Mouse (Mus musculus) kidney, embryonic 16.5 days (tissue): Measurements from ENCODE around the gene Ldah. TPM values are rescaled to one million over a fixed set of nuclear protein-coding genes. Genes with fewer than 3 reads are reported as not detected.
A peak's percentile ranks its signal among the peaks of the same experiment; 100 is the strongest.

Source experiments
- ATAC-seq: fragments of 200-750 bp; cut with Nextera tagmentation; 2 replicates; pipeline ENCODE4 v1.8.0; 2017; ENCODE audit warnings: moderate TSS enrichment; ENCODE audit not compliant: low FRiP score, low TSS enrichment
- H3K27ac ChIP-seq: fragments of 300-500 bp; sonication (generic); 2 replicates; pipeline ENCODE4 v1.5.1; 2014; ENCODE audit warnings: low read length
- H3K27me3 ChIP-seq: fragments of 300-500 bp; sonication (generic); 2 replicates; pipeline ENCODE4 v1.6.1; 2014; ENCODE audit warnings: low read length, control low read depth, mixed read lengths; ENCODE audit not compliant: insufficient read depth
- H3K36me3 ChIP-seq: fragments of 300-500 bp; sonication (generic); 2 replicates; pipeline ENCODE4 v1.6.1; 2014; ENCODE audit warnings: low read length, control low read depth, mixed read lengths; ENCODE audit not compliant: insufficient read depth
- H3K4me1 ChIP-seq: fragments of 300-500 bp; sonication (generic); 2 replicates; pipeline ENCODE4 v1.6.1; 2014; ENCODE audit warnings: low read length, control low read depth, mixed read lengths; ENCODE audit not compliant: insufficient read depth
- H3K4me2 ChIP-seq: fragments of 300-500 bp; sonication (generic); replicated peaks from 2 replicates; pipeline ENCODE4 v1.6.1; 2014; ENCODE audit warnings: low read depth, low read length
- H3K4me3 ChIP-seq: fragments of 300-500 bp; sonication (generic); 2 replicates; pipeline ENCODE4 v1.5.1; 2014; ENCODE audit warnings: mild to moderate bottlenecking, low read length
- H3K9ac ChIP-seq: fragments of 300-500 bp; sonication (generic); replicated peaks from 2 replicates; pipeline ENCODE4 v1.6.1; 2014; ENCODE audit warnings: low read length
- H3K9me3 ChIP-seq: fragments of 300-500 bp; sonication (generic); 2 replicates; pipeline ENCODE4 v1.6.1; 2016; ENCODE audit warnings: low read length, control low read depth
- WGBS: fragments of 180-500 bp; shearing (Covaris S2); extraction: QIAGEN DNeasy Blood & Tissue Kit; methylation state at CpG from one replicate; pipeline ENCODE4 v1.1.7; 2014; 5-methylcytosine and 5-hydroxymethylcytosine counted together
- polyA plus RNA-seq: library from polyadenylated mRNA; unstranded; fragments of >200 nt; fragmentation: Nextera tagmentation; extraction: Ambion mirVana; gene quantifications from 2 replicates; pipeline ENCODE4 v1.2.1, GENCODE M21; 2015

Ldah gene
- polyA plus RNA-seq, 1 experiment from 2014 or later, result 51.5 TPM

DNA sequence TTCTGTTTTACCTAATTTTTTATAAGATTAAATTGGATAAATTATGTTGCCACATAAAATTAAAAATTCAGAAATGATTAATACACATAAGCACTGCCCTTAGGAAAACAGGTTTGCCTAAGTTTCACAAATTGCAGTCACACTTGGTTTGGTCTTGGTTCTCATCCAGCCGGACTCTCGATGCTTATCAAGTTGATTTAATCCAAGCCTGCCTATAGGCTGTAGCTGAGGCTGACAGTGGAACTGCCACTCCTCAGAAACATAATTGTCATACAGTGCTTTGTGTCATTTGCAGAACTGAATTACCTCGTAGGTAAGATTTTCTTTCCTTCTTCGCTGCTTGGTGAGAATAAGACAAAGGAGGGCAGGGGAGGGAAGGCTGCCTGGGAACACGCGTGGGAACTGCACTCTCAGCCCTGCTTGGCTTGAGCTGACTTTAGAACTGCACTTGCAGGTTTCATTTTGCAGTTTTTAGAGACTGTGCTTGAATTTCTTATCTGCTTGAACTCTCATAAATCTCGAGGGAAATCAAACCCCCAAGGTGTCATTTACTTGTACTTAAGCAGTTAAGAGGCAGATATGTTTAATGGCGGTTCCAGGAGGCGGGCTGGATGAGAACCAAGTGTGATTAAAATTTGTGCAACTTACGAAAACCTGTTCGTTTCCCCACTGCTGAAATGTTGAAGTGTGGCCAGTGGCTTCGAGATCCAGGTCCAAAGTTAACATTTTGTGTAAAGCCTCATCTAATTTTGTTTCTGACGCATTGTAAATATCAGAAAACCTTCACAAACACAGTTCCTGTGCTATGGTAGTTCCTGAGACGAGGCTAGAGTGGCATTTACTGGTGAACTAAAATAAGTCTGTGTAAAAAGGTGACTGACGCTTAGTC lies 8.7 kb downstream of the Ldah start:
- Histone ChIP-seq H3K4me1 (peaks cover 4% of the 10 kb centered on the region; the same call in 1 of the 2 replicates), H3K4me2 (peak overlapping the region; percentile 14), H3K9me3 (peaks cover 2% of the 10 kb centered on the region; the same call in 1 of the 2 replicates), H3K4me3 (peak overlapping the region; percentile 1; the same call in 1 of the 2 replicates), H3K9ac (0 out of 2 replicates have a peak overlapping the region, but pooled peaks have one; percentile 5), H3K27ac (0 out of 2 replicates have a peak overlapping the region, but pooled peaks have one; percentile 3), H3K36me3 (peaks cover 6% of the 10 kb centered on the region; the same call in 1 of the 2 replicates), H3K27me3 (no peaks in the 10 kb centered on the region)
- 40% methylated on average over 15 of the region's 15 CpGs for WGBS
- ATAC-seq, result peak; percentile 46

DNA sequence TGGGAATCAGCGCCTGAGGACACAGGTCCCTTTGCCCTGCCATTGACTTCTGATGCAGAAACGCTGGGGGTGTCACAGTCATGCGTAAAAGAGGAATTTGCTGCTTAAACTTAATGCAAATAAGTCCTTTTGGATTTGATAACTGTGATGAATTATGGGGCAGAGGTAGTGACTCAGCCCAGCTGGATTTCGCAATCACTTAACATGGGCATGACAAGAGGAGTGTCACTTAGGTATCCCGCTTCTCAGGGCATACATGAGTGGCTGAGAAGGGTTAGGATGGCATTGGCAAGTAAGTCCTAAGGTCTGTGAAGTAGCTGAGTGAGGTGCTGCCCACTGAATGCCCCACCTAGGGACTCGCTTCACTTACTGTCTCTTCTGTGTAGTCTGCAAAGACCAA lies 15.1 kb downstream of the Ldah start:
- peaks cover 12% of the 10 kb centered on the region for H3K36me3 ChIP-seq
- H3K4me1 ChIP-seq, result no peaks in the 10 kb centered on the region
- no peak overlapping the region for H3K27ac ChIP-seq
- no peak overlapping the region for H3K4me3 ChIP-seq
- H3K4me2 ChIP-seq, result no peak overlapping the region
- no peaks in the 10 kb centered on the region for H3K9me3 ChIP-seq
- no peaks in the 10 kb centered on the region for H3K27me3 ChIP-seq
- no peak overlapping the region for H3K9ac ChIP-seq
- WGBS, result 86% methylated on average over 6 of the region's 6 CpGs
- no peak for ATAC-seq

GRCm38 (mm10) chr12:8231101-8231500 lies 23.2 kb downstream of the Ldah start:
- H3K9ac ChIP-seq, result no peak overlapping the region
- no peaks in the 10 kb centered on the region for H3K27me3 ChIP-seq
- H3K36me3 ChIP-seq, result peaks cover 9% of the 10 kb centered on the region
- 99% methylated on average over 3 of the region's 3 CpGs for WGBS
- H3K9me3 ChIP-seq, result no peaks in the 10 kb centered on the region
- no peak overlapping the region for H3K27ac ChIP-seq
- no peak for ATAC-seq
- H3K4me2 ChIP-seq, result no peak overlapping the region
- no peaks in the 10 kb centered on the region for H3K4me1 ChIP-seq
- no peak overlapping the region for H3K4me3 ChIP-seq

GRCm38 (mm10) chr12:8232679-8233078 lies 24.8 kb downstream of the Ldah start:
- 82% methylated on average over 3 of the region's 3 CpGs for WGBS
- ATAC-seq, result no peak

GRCm38 (mm10) chr12:8242181-8242580 lies 34.3 kb downstream of the Ldah start:
- Histone ChIP-seq H3K36me3 (peaks cover 6% of the 10 kb centered on the region; the same call in 1 of the 2 replicates), H3K27me3 (no peaks in the 10 kb centered on the region), H3K4me1 (0 out of 2 replicates have a peak, but pooled peaks cover 3% of the 10 kb centered on the region), H3K9me3 (no peaks in the 10 kb centered on the region), H3K4me3 (no peak overlapping the region), H3K9ac (no peak overlapping the region), H3K27ac (no peak overlapping the region), H3K4me2 (no peak overlapping the region)
- ATAC-seq, result no peak
- 85% methylated on average over 3 of the region's 3 CpGs for WGBS

More at GRCm38 (mm10) chr12:8232679-8233078, 24.8 kb downstream of the Ldah start:
- Histone ChIP-seq H3K4me3 (no peak overlapping the region), H3K9me3 (no peaks in the 10 kb centered on the region), H3K27me3 (no peaks in the 10 kb centered on the region), H3K27ac (no peak overlapping the region), H3K9ac (no peak overlapping the region), H3K4me2 (no peak overlapping the region), H3K36me3 (peaks cover 9% of the 10 kb centered on the region), H3K4me1 (no peaks in the 10 kb centered on the region)

DNA sequence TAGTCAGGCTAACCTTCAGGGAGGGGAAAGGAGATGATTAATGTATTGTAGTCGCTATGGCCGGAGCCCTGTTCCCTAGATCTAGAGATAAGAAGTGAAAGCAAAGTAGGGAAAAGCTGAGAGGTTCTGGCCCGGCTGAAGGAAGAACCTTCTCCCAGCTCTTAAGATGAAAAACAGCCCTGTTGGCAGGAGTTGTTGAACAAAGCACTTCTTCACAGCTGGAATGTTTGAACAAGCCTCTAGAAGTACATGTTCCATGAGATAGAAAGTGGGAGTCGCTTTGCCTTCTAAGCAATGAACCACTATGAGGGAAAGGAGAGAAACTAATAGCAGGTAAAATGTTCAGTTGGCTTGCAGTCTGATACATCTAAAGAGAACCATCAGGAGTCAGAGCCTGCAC lies 36.8 kb downstream of the Ldah start:
- no peak overlapping the region for H3K27ac ChIP-seq
- no peak for ATAC-seq

GRCm38 (mm10) chr12:8260297-8260696 lies 52.4 kb downstream of the Ldah start:
- no peaks in the 10 kb centered on the region for H3K27me3 ChIP-seq
- H3K9me3 ChIP-seq, result no peaks in the 10 kb centered on the region
- WGBS, result 18% methylated on average over 2 of the region's 2 CpGs
- no peak overlapping the region for H3K27ac ChIP-seq
- no peak overlapping the region for H3K9ac ChIP-seq
- H3K4me3 ChIP-seq, result no peak overlapping the region
- H3K36me3 ChIP-seq, result no peaks in the 10 kb centered on the region
- H3K4me1 ChIP-seq, result 0 out of 2 replicates have a peak, but pooled peaks cover 6% of the 10 kb centered on the region
- no peak for ATAC-seq
- H3K4me2 ChIP-seq, result no peak overlapping the region

More for the DNA sequence above, 36.8 kb downstream of the Ldah start:
- H3K4me3 ChIP-seq, result no peak overlapping the region
- H3K36me3 ChIP-seq, result 0 out of 2 replicates have a peak, but pooled peaks cover 2% of the 10 kb centered on the region
- H3K4me2 ChIP-seq, result no peak overlapping the region
- 28% methylated on average over 4 of the region's 4 CpGs for WGBS
- 0 out of 2 replicates have a peak, but pooled peaks cover 3% of the 10 kb centered on the region for H3K4me1 ChIP-seq
- no peaks in the 10 kb centered on the region for H3K27me3 ChIP-seq
- no peaks in the 10 kb centered on the region for H3K9me3 ChIP-seq
- H3K9ac ChIP-seq, result no peak overlapping the region

DNA sequence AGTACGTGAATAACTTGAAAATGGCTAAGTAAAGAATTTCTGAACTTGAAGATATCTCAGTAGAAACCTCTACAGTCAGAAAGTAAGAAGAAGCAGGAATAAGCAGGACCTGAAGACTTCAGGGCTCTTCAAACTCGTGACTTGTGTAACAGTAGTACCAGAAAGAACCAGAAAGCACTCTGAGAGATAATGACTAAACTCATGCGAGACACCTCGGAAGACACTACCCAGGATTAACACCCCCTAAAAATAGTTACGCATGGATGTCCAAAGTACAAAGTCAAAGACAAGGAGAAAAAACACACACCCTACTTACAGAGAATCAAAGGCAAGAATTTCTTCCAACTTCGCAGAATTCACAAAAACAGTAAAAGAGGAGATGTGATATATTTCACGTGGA lies 58.4 kb downstream of the Ldah start:
- Histone ChIP-seq H3K4me1 (no peaks in the 10 kb centered on the region), H3K9ac (no peak overlapping the region), H3K4me2 (no peak overlapping the region), H3K27ac (no peak overlapping the region), H3K27me3 (no peaks in the 10 kb centered on the region), H3K9me3 (no peaks in the 10 kb centered on the region), H3K36me3 (peaks cover 6% of the 10 kb centered on the region), H3K4me3 (no peak overlapping the region)
- 80% methylated on average over 7 of the region's 7 CpGs for WGBS
- ATAC-seq, result no peak

GRCm38 (mm10) chr12:8269627-8270026 lies 61.7 kb downstream of the Ldah start:
- H3K27me3 ChIP-seq, result no peaks in the 10 kb centered on the region
- H3K27ac ChIP-seq, result no peak overlapping the region
- H3K9ac ChIP-seq, result no peak overlapping the region
- peaks cover 6% of the 10 kb centered on the region for H3K36me3 ChIP-seq
- 91% methylated on average over 11 of the region's 11 CpGs for WGBS
- no peak overlapping the region for H3K4me3 ChIP-seq
- ATAC-seq, result no peak
- H3K9me3 ChIP-seq, result no peaks in the 10 kb centered on the region
- H3K4me2 ChIP-seq, result no peak overlapping the region
- no peaks in the 10 kb centered on the region for H3K4me1 ChIP-seq

DNA sequence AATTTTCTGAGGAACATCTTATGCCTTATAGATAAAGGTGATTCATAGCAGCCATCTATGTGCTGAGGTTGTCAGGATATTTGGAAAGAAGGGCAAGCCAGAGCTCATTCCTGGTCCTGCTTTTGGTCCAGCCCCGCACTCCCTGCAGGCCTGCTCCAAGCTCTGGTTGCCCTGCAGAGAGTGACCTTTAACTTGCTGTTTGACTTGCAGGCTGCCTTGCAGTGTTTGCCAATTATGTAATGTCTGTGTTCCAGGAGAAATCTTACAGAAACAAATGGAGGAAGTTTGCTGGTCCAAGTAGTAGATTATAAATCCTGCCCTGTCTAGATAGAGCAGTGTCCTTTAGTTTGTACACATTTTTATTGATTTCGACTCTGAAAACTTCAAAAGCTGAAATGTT lies 63.5 kb downstream of the Ldah start:
- H3K27me3 ChIP-seq, result no peaks in the 10 kb centered on the region
- 77% methylated on average over 2 of the region's 2 CpGs for WGBS

More for the DNA sequence above, 63.5 kb downstream of the Ldah start:
- Histone ChIP-seq H3K4me2 (no peak overlapping the region), H3K36me3 (peaks cover 6% of the 10 kb centered on the region), H3K9me3 (no peaks in the 10 kb centered on the region), H3K27ac (no peak overlapping the region), H3K4me3 (no peak overlapping the region), H3K4me1 (no peaks in the 10 kb centered on the region), H3K9ac (no peak overlapping the region)
- ATAC-seq, result no peak
